Mouse (Mus musculus) heart, embryonic 12.5 days (tissue): ENCODE measurements around the gene Fam53a. TPM values are rescaled to one million over a fixed set of nuclear protein-coding genes. Genes with fewer than 3 reads are reported as not detected.

Experiments used
- ATAC-seq: fragments of 200-750 bp; cut with Nextera tagmentation; 2 replicates; pipeline ENCODE4 v1.8.0; 2017; ENCODE audit warnings: moderate TSS enrichment, moderate library complexity; ENCODE audit not compliant: insufficient number of reproducible peaks, low FRiP score
- H3K27ac ChIP-seq: fragments of 300-500 bp; sonication (generic); 2 replicates; pipeline ENCODE4 v1.5.1; 2016; ENCODE audit warnings: mild to moderate bottlenecking, moderate library complexity; ENCODE audit not compliant: poor library complexity, severe bottlenecking
- H3K27me3 ChIP-seq: fragments of 300-500 bp; sonication (generic); replicated peaks from 2 replicates; pipeline ENCODE4 v1.6.1; 2016; ENCODE audit warnings: mild to moderate bottlenecking, moderate library complexity
- H3K36me3 ChIP-seq: fragments of 300-500 bp; sonication (generic); 2 replicates; pipeline ENCODE4 v1.6.1; 2016; ENCODE audit warnings: mild to moderate bottlenecking, moderate library complexity
- H3K4me1 ChIP-seq: fragments of 300-500 bp; sonication (generic); replicated peaks from 2 replicates; pipeline ENCODE4 v1.6.1; 2016; ENCODE audit warnings: mild to moderate bottlenecking
- H3K4me2 ChIP-seq: fragments of 300-500 bp; sonication (generic); 2 replicates; pipeline ENCODE4 v1.6.1; 2016; ENCODE audit warnings: mild to moderate bottlenecking, moderate library complexity
- H3K4me3 ChIP-seq: fragments of 300-500 bp; sonication (generic); 2 replicates; pipeline ENCODE4 v1.5.1; 2016; ENCODE audit warnings: mild to moderate bottlenecking
- H3K9ac ChIP-seq: fragments of 300-500 bp; sonication (generic); 2 replicates; pipeline ENCODE4 v1.6.1; 2016; ENCODE audit warnings: mild to moderate bottlenecking, moderate library complexity
- H3K9me3 ChIP-seq: fragments of 300-500 bp; sonication (generic); replicated peaks from 2 replicates; pipeline ENCODE4 v1.6.1; 2016; ENCODE audit warnings: mild to moderate bottlenecking, moderate library complexity
- WGBS: fragments of 180-500 bp; shearing (Covaris S2); methylation state at CpG from one replicate; pipeline ENCODE4 v1.1.7; 2016; 5-methylcytosine and 5-hydroxymethylcytosine counted together
- polyA plus RNA-seq: library from polyadenylated mRNA; unstranded; fragments of >200 nt; fragmentation: Nextera tagmentation; extraction: Ambion mirVana; gene quantifications from 2 replicates; pipeline ENCODE4 v1.2.1, GENCODE M21; 2016

The Fam53a gene
- 52.9 and 53.5 TPM in 2 replicates for polyA plus RNA-seq

- H3K4me1 ChIP-seq, result peaks cover 25% of the 10 kb centered on the region
- ATAC-seq, result peak; percentile 97
- peak within 1 kb of the TSS; percentile 80 for H3K4me2 ChIP-seq
- peaks cover under 1% of the 10 kb centered on the region; the same call in 1 of the 2 replicates for H3K36me3 ChIP-seq
- H3K27ac ChIP-seq, result peak within 1 kb of the TSS; percentile 94
- H3K4me3 ChIP-seq, result peak within 1 kb of the TSS; percentile 64
- peak within 1 kb of the TSS; percentile 76 for H3K9ac ChIP-seq
- H3K27me3 ChIP-seq, result no peaks in the 10 kb centered on the region
- H3K9me3 ChIP-seq, result no peaks in the 10 kb centered on the region
- WGBS, result under 1% methylated on average over 92 of the region's 99 CpGs
Measured at GRCm38 (mm10) chr5:33629301-33629987, at the start of gene Fam53a, which contains the start of gene Gm9903. Gene Fam53a, minus strand, starts transcription at chr5:33629635. Gene Gm9903, plus strand, starts transcription at chr5:33629925.

- Histone ChIP-seq H3K9ac (no peak overlapping the region), H3K4me1 (peaks cover 10% of the 10 kb centered on the region), H3K27me3 (no peaks in the 10 kb centered on the region), H3K4me2 (no peak overlapping the region), H3K36me3 (peaks cover 4% of the 10 kb centered on the region; the same call in 1 of the 2 replicates), H3K27ac (no peak overlapping the region), H3K4me3 (no peak overlapping the region), H3K9me3 (no peaks in the 10 kb centered on the region)
- 81% methylated on average over 5 of the region's 5 CpGs for WGBS
- no peak for ATAC-seq
Measured at GRCm38 (mm10) chr5:33678244-33678643, 48.8 kb upstream of the Fam53a start.

GRCm38 (mm10) chr5:33675964-33676363 lies 46.5 kb upstream of the Fam53a start:
- no peak overlapping the region for H3K4me2 ChIP-seq
- peaks cover 13% of the 10 kb centered on the region for H3K4me1 ChIP-seq
- no peak overlapping the region for H3K4me3 ChIP-seq
- no peak overlapping the region for H3K9ac ChIP-seq
- H3K9me3 ChIP-seq, result no peaks in the 10 kb centered on the region
- H3K27me3 ChIP-seq, result no peaks in the 10 kb centered on the region
- H3K36me3 ChIP-seq, result peaks cover 26% of the 10 kb centered on the region
- 0% methylated on average over 1 of the region's 1 CpGs for WGBS
- no peak overlapping the region for H3K27ac ChIP-seq
- no peak for ATAC-seq

- Histone ChIP-seq H3K27ac (no peak overlapping the region), H3K9ac (no peak overlapping the region)
- ATAC-seq, result peak; percentile 14; the same call in 1 of the 2 replicates
Measured at GRCm38 (mm10) chr5:33674439-33674838, 45.0 kb upstream of the Fam53a start.

GRCm38 (mm10) chr5:33671659-33672058 lies 42.2 kb upstream of the Fam53a start:
- Histone ChIP-seq H3K27me3 (no peaks in the 10 kb centered on the region), H3K9me3 (no peaks in the 10 kb centered on the region), H3K27ac (peak overlapping the region; percentile 64; the same call in 1 of the 2 replicates), H3K9ac (0 out of 2 replicates have a peak overlapping the region, but pooled peaks have one; percentile 31), H3K4me3 (no peak overlapping the region), H3K4me1 (peaks cover 13% of the 10 kb centered on the region), H3K36me3 (peaks cover 69% of the 10 kb centered on the region), H3K4me2 (no peak overlapping the region)
- ATAC-seq, result no peak
- WGBS, result 56% methylated on average over 5 of the region's 5 CpGs

More at GRCm38 (mm10) chr5:33674439-33674838, 45.0 kb upstream of the Fam53a start:
- peaks cover 41% of the 10 kb centered on the region for H3K36me3 ChIP-seq
- no peaks in the 10 kb centered on the region for H3K9me3 ChIP-seq
- no peak overlapping the region for H3K4me2 ChIP-seq
- no peak overlapping the region for H3K4me3 ChIP-seq
- peaks cover 13% of the 10 kb centered on the region for H3K4me1 ChIP-seq
- 60% methylated on average over 3 of the region's 3 CpGs for WGBS
- H3K27me3 ChIP-seq, result no peaks in the 10 kb centered on the region

- H3K27ac ChIP-seq, result no peak overlapping the region
- H3K4me3 ChIP-seq, result no peak overlapping the region
- H3K9ac ChIP-seq, result no peak overlapping the region
- no peaks in the 10 kb centered on the region for H3K27me3 ChIP-seq
- peaks cover 91% of the 10 kb centered on the region for H3K36me3 ChIP-seq
- H3K4me1 ChIP-seq, result peaks cover 3% of the 10 kb centered on the region; the same call in 1 of the 2 replicates
- ATAC-seq, result no peak
- no peaks in the 10 kb centered on the region for H3K9me3 ChIP-seq
- H3K4me2 ChIP-seq, result no peak overlapping the region
Measured at GRCm38 (mm10) chr5:33668223-33668622, 38.8 kb upstream of the Fam53a start.

GRCm38 (mm10) chr5:33658664-33659050 lies 29.2 kb upstream of the Fam53a start:
- Histone ChIP-seq H3K9ac (peak overlapping the region; percentile 85), H3K27ac (peak overlapping the region; percentile 40; the same call in 1 of the 2 replicates), H3K36me3 (peaks cover 52% of the 10 kb centered on the region), H3K27me3 (no peaks in the 10 kb centered on the region), H3K4me3 (peak overlapping the region; percentile 74), H3K4me2 (peak overlapping the region; percentile 83), H3K4me1 (peaks cover 35% of the 10 kb centered on the region), H3K9me3 (no peaks in the 10 kb centered on the region)
- 0% methylated on average over 26 of the region's 26 CpGs for WGBS
- ATAC-seq, result no peak

- Histone ChIP-seq H3K36me3 (peaks cover 52% of the 10 kb centered on the region), H3K4me1 (peaks cover 40% of the 10 kb centered on the region)
- WGBS, result under 1% methylated on average over 60 of the region's 60 CpGs
Measured at GRCm38 (mm10) chr5:33657787-33658663, 28.6 kb upstream of the Fam53a start, which contains the start of the genes Tacc3 and Tmem129. Gene Tacc3, plus strand, starts transcription at chr5:33658128. Gene Tmem129, minus strand, starts transcription at chr5:33658416.

GRCm38 (mm10) chr5:33657251-33657786 lies 27.9 kb upstream of the Fam53a start:
- WGBS, result under 1% methylated on average over 32 of the region's 32 CpGs
- H3K36me3 ChIP-seq, result peaks cover 46% of the 10 kb centered on the region
- peak overlapping the region; percentile 82 for H3K27ac ChIP-seq
- H3K4me2 ChIP-seq, result peak overlapping the region; percentile 83
- ATAC-seq, result peak; percentile 40
- no peaks in the 10 kb centered on the region for H3K27me3 ChIP-seq
- peaks cover 44% of the 10 kb centered on the region for H3K4me1 ChIP-seq
- peak overlapping the region; percentile 82 for H3K9ac ChIP-seq
- H3K4me3 ChIP-seq, result peak overlapping the region; percentile 74
- H3K9me3 ChIP-seq, result no peaks in the 10 kb centered on the region

More at GRCm38 (mm10) chr5:33657787-33658663, 28.6 kb upstream of the Fam53a start, which contains the start of the genes Tacc3 and Tmem129:
- H3K27ac ChIP-seq, result peak within 1 kb of the TSS; percentile 94
- peak within 1 kb of the TSS; percentile 83 for H3K4me2 ChIP-seq
- H3K9ac ChIP-seq, result peak within 1 kb of the TSS; percentile 85
- peak within 1 kb of the TSS; percentile 74 for H3K4me3 ChIP-seq
- no peaks in the 10 kb centered on the region for H3K9me3 ChIP-seq
- ATAC-seq, result peak; percentile 96
- no peaks in the 10 kb centered on the region for H3K27me3 ChIP-seq

GRCm38 (mm10) chr5:33656739-33657138 lies 27.3 kb upstream of the Fam53a start:
- H3K4me2 ChIP-seq, result peak overlapping the region; percentile 83
- peak overlapping the region; percentile 82 for H3K9ac ChIP-seq
- peaks cover 40% of the 10 kb centered on the region for H3K36me3 ChIP-seq
- WGBS, result 21% methylated on average over 1 of the region's 1 CpGs
- no peak for ATAC-seq
- peak overlapping the region; percentile 82; the same call in 1 of the 2 replicates for H3K27ac ChIP-seq
- peaks cover 44% of the 10 kb centered on the region for H3K4me1 ChIP-seq
- H3K9me3 ChIP-seq, result no peaks in the 10 kb centered on the region
- H3K27me3 ChIP-seq, result no peaks in the 10 kb centered on the region
- H3K4me3 ChIP-seq, result peak overlapping the region; percentile 74
